Mouse (Mus musculus) cerebral cortex, adult 2 months (tissue): Measurements from ENCODE around the gene Hlx.

Source experiments
- WGBS: fragments of 180-500 bp; shearing (Covaris S2); methylation state at CpG from one replicate; pipeline ENCODE4 v1.1.7; 2018; 5-methylcytosine and 5-hydroxymethylcytosine counted together

Hlx gene

DNA sequence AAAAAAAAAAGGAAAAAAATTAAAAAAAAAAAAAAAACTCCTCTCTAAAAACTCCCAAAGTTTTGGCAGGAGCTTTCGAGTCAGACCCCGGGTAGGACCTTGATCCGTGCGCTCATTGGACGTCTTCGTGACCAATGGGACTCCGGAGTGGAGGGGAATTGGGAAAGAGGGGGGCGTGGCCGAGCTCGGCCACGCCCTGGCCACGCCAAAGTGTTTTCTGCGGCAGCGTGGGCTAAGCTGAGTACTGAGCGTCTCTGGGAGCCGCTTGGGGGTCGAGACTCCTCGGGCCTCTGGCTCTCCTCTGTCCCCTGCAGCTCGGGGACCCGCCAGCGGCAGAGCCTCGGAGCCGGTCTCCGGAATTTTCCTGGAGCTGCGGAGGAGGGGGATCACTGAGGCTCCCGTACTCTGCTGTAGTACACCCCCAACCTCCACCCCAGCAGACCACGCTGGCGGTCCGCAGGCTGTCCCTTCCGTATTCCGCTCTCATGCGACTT lies at the start of gene Hlx:
Gene Hlx, minus strand, starts transcription at position 64 of the 494 bp plus-strand sequence.
- WGBS: 1% methylated on average over 32 of the region's 32 CpGs

DNA sequence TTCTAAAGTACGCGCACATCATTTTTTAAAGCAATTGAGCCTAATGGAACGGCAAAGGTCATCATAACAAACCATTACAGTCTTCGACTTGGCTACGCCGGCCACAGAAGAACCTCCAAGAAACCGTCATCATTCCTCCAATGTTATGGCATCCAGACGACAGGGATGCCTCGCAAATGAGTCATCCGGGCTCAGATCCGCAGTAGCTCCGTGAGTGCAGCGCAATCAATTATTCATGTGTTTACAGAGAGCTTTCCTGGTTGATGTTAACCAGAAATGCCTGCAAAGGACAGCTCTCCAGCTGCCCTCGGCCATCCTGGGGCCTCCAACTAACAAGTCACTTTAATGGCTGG lies 49.7 kb upstream of the Hlx start:
- 80% methylated on average over 14 of the region's 14 CpGs for WGBS

DNA sequence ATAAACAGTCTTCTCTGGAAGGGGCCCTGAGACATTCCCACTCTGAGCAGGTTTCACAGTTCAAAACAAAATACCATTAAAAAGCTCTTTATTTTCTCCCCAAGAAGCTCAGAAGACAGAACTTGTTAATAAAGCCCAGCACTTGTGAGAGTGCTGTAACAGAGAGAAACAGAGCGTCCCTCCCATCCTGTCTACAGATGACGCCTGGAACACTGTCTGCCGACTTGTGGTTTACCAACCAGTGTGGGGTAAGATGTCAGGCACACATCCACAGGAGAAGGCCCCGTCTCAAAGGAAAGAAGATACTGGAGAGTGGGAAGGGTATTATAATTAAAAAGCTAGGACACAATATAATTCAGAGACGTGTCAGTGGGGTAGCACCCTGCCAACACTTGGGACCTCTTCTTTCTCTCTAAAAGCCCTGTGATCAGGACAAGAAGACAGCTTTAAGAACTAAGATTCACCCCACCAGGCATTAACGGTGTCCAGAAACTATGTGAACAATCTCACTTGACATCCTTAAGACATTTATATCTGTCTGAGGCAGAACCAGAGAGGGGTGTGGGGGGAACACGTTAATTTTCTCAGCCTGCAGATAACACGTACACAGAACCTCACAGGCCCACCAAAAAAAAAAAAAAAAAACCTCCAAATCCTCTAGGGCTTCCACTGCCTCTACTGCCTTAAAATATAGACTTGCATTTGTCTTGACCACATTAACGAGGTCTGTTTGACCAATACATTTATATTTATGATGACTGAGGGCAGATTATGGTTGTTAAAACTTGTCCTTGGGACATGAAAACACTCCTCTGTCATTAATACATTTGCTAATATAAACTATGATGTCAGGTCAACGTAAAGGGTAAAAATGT lies 49.1 kb upstream of the Hlx start:
- 87% methylated on average over 10 of the region's 10 CpGs for WGBS

DNA sequence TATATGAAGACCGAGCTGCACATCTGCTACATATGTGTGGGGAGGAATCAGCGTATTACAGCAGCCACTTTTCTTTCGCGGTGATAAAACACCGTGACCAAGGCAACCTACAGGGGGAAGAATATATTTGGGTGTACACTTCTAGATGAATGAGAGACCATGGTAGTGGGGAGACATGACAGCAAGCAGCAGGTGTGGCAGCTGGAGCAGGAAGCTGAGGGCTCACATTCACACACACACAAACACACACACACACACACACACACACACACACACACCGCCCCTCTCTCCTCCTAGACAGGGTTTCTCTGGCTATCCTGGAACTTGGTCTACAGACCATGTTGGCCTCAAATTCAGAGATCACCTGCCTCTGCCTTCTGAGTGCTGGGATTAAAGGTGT lies 45.7 kb upstream of the Hlx start:
- 94% methylated on average over 6 of the region's 6 CpGs for WGBS

DNA sequence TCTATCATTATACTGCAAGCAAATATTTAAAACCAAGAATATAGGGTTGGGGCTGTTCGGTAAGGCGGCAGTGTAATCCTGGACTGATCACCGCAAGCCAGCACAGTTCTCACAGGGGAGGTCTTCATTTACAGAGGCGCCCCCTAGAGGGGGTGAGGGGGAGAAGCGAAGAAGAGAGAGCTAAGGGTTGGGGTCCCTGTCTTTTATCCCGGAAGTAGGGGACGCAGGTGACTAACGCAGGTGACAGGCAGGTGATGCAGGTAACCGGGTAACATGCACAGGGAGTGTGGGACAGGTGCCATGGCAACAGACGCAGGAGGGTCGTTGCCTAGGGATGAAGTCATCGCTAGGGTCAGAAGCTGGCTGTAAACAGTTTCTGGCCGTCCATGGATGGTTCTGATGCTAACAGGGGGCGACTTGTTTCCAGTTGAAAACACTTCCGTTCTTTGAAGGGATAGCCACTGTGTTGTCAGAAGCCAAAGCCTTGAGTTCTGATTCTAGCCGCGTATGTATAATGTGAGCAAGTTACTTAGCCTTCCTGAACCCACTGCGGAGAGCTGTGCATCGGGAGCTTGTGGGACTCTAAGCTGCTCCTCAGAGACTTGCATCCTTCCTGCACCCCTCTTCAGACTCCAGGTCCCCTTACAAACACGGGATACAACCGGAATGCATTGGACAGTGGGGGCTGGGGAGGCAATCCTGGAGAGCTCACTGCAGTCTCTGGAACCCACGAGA lies 44.8 kb upstream of the Hlx start:
- 31% methylated on average over 22 of the region's 22 CpGs for WGBS

DNA sequence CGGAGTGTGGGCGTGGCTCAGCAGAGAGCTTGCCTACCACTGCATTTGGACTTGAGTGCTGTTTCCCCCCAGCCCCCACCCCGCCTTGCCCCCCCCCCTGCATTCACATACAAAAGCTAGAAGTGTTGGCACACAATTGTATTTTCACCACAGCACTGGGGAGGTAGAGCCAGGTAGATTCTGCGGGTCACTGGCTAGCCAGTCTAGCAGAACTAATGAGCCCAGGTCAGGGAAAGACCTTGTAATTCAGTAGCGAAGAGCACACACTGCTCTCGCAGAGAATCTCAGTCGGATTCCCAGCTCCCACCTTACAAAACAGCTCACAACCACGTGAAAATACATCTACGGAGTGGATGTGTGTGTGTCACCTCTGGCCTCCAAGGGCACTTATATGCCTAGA lies 42.9 kb upstream of the Hlx start:
- 70% methylated on average over 9 of the region's 9 CpGs for WGBS

DNA sequence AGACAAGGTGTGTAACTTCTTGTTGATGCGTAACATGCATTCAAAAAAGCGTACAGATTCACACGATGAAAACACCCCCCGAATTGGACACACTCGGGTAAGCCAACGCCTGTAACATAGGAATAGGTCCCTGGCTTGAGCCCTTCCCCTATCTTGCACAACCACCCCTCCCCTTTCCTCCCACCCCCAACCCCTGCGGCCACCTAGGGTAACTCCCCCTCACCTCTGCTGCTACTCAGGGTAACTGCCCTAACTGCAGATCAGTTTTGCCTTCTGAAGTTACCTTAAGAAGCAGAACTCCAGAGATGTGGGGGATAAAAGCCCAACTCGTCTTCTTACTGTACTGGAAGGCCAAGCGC lies 39.5 kb upstream of the Hlx start:
- 18% methylated on average over 9 of the region's 9 CpGs for WGBS

- 42% methylated on average over 18 of the region's 18 CpGs for WGBS
Measured at GRCm38 (mm10) chr1:184771202-184771890, 38.9 kb upstream of the Hlx start.

- WGBS: 56% methylated on average over 3 of the region's 3 CpGs
Measured at GRCm38 (mm10) chr1:184763866-184764265, 31.4 kb upstream of the Hlx start.

DNA sequence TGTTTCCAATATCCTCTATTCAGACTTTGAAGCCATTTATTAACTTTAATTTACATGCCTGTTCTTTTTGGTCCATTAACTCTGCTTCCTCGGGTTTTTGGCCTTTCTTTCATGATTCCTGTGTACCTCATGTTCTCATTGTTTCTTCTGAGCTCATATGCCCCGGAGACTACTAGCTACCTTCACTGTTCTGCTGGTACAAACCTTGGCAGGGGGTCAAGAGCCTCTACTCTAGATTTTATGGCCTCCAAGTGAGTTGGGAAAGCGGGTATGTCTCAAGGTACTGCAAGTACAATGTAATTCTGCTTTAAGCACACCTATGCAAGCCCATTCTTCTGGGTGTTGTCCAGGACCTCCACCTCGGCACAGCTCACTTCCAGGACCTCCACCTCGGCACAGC lies 30.5 kb upstream of the Hlx start:
- WGBS: 75% methylated on average over 5 of the region's 5 CpGs

- WGBS: 89% methylated on average over 4 of the region's 4 CpGs
Measured at GRCm38 (mm10) chr1:184761988-184762387, 29.6 kb upstream of the Hlx start.

DNA sequence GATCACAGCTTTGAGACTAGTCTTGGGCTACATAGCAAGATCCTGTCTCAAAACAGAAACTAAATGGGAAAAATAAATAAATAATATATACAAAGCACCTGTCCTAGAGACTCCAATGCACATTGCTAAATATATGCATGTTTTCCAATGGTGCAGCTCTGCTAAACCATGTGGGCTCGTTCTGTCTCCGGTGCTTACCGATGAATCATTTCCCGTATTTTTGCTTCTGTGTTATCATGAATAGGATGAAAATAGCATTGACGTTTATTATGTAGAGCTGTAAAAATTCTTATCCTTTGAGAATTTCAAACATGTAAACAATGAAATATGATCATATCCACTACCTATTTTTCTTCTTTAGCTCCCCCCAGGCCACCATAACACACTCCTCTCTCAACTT lies 20.3 kb upstream of the Hlx start:
- WGBS: 73% methylated on average over 5 of the region's 5 CpGs

DNA sequence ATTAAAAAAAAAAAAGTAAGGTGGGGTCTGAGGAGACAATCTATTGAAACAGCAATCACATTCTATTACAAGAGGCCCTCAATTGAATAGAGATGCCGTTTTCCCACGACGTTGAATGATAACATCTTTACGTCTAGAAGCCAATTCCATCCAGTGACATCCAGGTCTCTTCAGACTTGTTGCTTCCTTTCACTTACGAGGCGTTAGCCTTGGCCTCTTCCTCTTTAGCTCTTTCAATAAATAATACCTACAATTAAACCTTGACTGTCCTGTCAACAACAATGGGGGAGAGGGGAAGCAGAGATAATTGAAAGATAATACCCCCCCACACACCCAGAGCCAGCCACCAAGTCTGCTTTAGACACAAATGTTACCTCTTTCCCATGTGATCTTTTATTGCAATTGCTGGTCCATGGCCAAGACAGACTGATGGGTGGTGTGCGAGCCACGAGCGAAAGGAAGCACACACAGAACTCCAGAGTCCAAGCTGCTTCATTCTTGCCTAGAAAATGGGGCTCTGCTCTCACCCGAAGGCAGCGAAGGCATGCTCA lies 17.8 kb upstream of the Hlx start:
- WGBS: 84% methylated on average over 11 of the region's 11 CpGs

DNA sequence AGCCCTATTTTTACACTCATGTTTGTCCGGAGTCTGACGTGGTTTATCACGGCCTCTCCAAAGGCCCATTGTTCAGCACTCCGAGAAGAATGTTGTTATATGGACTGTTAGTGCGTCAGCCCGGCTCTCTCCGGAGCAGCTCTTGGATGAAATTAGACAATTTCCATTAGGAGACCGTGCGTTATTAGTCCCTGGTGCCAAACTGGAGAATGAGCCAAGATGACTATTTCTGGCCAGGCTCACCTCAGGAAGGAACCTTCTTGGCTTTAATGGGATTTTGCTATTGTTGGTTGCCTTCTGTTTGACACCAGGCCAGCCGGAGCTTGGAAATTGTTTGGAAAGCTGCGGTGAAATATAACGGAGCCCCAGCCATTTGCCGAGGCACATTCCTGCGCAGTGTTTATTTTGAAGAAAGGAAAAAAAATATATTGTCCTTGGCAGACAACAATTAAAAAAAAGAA lies 16.3 kb upstream of the Hlx start:
- 42% methylated on average over 14 of the region's 14 CpGs for WGBS

GRCm38 (mm10) chr1:184737876-184738479 lies 5.6 kb upstream of the Hlx start:
- 9% methylated on average over 14 of the region's 14 CpGs for WGBS

DNA sequence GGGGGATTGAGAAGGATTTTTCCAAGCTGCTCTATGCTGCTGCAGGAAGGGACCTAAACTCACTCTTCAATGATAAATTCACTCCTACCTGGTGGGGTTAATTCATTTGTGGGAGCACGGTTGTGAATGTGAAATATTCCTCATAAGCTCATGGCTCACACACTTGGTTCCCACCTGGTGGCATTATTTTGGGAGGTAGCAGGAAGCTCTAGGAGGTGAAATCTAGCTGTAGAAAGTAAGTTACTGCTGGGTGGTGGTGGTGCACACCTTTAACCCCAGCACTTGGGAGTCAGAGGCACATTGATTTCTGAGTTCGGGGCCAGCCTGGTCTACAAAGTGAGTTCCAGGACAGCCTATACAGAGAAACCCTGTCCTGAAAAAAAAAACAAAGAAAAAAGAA lies 4.8 kb upstream of the Hlx start:
- WGBS: 29% methylated on average over 2 of the region's 2 CpGs

DNA sequence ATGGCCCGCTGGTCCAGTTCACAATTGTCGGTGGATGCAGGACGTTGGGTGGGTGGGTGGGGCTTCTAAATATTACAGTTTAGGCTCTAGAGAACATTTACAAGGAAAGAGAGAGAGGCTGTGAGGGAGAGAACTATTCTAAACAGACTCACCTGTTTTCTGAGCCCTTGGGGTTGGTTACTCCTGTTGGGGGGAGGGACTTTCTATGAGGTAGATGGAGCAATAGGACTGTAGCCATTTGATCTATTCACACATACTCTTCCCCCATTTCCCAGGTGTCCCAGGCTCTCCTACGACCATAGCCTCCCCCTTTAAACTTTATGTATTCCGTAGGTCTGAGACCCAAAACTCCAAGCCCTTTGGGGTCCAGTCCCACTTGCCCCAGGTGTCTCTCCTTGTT lies 3.8 kb upstream of the Hlx start:
- 18% methylated on average over 5 of the region's 5 CpGs for WGBS

- 8% methylated on average over 25 of the region's 25 CpGs for WGBS
Measured at GRCm38 (mm10) chr1:184734991-184735920, 2.8 kb upstream of the Hlx start.

- WGBS: 4% methylated on average over 27 of the region's 27 CpGs
Measured at GRCm38 (mm10) chr1:184734067-184734830, 1.8 kb upstream of the Hlx start.
